Mouse (Mus musculus): ENCODE results near the gene Nme9. TPM values are rescaled to one million over a fixed set of nuclear protein-coding genes. Genes with fewer than 3 reads are reported as not detected.

Nme9 gene
- polyA plus RNA-seq, 1 experiment from 2014 or later = not detected

DNA sequence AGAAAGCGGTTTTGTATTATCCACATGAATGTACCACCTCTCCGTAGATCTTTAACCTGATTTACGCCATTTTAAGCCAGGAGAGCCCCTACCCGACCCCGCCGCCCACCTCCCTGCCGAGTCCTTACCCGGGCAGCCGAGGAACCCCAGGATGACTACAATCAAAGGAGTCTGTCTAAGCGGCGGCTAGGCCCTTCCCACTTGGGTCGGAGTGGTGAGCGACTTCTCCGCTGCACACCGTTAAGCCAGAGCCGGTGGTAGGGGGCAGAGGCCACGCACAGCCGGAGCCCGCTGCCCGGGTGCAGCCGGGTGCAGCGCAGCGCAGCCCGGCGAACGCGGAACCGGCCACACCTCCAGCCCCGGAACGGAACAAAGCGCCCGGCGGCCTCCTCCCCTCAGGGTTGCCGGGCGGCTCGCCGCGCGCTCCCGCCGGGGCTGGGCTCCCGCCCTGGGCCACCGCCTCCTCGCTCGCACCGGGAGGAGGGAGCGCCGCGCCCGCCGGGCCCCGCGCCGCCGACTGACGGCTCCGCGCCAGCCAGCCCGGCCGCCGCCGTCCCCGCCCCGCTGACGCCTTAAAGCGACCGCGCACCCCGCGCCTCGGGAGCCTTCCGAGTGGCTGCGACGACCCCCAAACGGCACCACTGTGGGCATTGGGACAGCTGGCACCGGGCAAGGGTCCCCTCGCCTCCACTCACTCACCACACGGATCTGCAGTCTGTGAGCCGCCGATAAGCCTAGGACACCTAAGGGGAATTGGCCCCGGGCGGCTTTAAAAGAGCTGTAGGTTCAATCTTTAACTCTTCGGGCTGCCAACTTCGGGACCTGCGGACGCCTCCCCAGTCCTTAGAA lies 14.9 kb upstream of the Nme9 start:
- H3K9me3 ChIP-seq (ENCODE audit: low read depth, low read length) = no peaks in the 10 kb centered on the region
- WGBS = under 1% methylated on average over 66 of the region's 86 CpGs
- no peaks in the 10 kb centered on the region for H3K36me3 ChIP-seq (ENCODE audit: insufficient read depth)
- peak overlapping the region; percentile 70 for H3K9ac ChIP-seq
- H3K4me1 ChIP-seq (ENCODE audit: insufficient read depth) = 0 out of 2 replicates have a peak, but pooled peaks cover 3% of the 10 kb centered on the region
- H3K4me2 ChIP-seq = peak overlapping the region; percentile 91
- H3K27ac ChIP-seq (ENCODE audit: low read depth) = peak overlapping the region; percentile 30; the same call in 1 of the 2 replicates
- DNase-seq (peak; percentile 74), ATAC-seq (ENCODE audit: insufficient read depth) (peak; percentile 73)
- TF ChIP-seq CTCF (IDR thresholded peaks at IDR 0.05; ENCODE audit: low read depth) = no peak
- peak overlapping the region; percentile 70 for H3K4me3 ChIP-seq (ENCODE audit: low read depth, low read length)
- peaks cover 18% of the 10 kb centered on the region; the same call in 1 of the 2 replicates for H3K27me3 ChIP-seq (ENCODE audit: insufficient read depth, low read length)

GRCm38 (mm10) chr9:99437031-99437764 lies 14.1 kb upstream of the Nme9 start, which contains the start of gene Mras:
TSS of gene Mras (minus strand) at chr9:99437381.
- peak within 1 kb of the TSS; percentile 91 for H3K4me2 ChIP-seq
- H3K4me3 ChIP-seq (ENCODE audit: low read depth, low read length) = peak within 1 kb of the TSS; percentile 70
- H3K9ac ChIP-seq = peak within 1 kb of the TSS; percentile 70
- peaks cover 18% of the 10 kb centered on the region; the same call in 1 of the 2 replicates for H3K27me3 ChIP-seq (ENCODE audit: insufficient read depth, low read length)
- 0 out of 2 replicates have a peak, but pooled peaks cover 3% of the 10 kb centered on the region for H3K4me1 ChIP-seq (ENCODE audit: insufficient read depth)
- DNase-seq = no peak
- TF ChIP-seq CTCF (IDR thresholded peaks at IDR 0.05; ENCODE audit: low read depth) = no peak
- WGBS = 13% methylated on average over 27 of the region's 27 CpGs
- no peaks in the 10 kb centered on the region for H3K9me3 ChIP-seq (ENCODE audit: low read depth, low read length)
- H3K36me3 ChIP-seq (ENCODE audit: insufficient read depth) = no peaks in the 10 kb centered on the region
- H3K27ac ChIP-seq (ENCODE audit: low read depth) = peak within 1 kb of the TSS; percentile 30; the same call in 1 of the 2 replicates
- peak; percentile 1; the same call in 1 of the 2 replicates for ATAC-seq (ENCODE audit: insufficient read depth)

GRCm38 (mm10) chr9:99437781-99438565 lies 13.3 kb upstream of the Nme9 start:
- Histone ChIP-seq H3K4me1 (ENCODE audit: insufficient read depth) (0 out of 2 replicates have a peak, but pooled peaks cover 3% of the 10 kb centered on the region), H3K4me3 (ENCODE audit: low read depth, low read length) (no peak overlapping the region), H3K9ac (no peak overlapping the region), H3K27ac (ENCODE audit: low read depth) (no peak overlapping the region), H3K27me3 (ENCODE audit: insufficient read depth, low read length) (peaks cover 18% of the 10 kb centered on the region; the same call in 1 of the 2 replicates), H3K36me3 (ENCODE audit: insufficient read depth) (no peaks in the 10 kb centered on the region), H3K9me3 (ENCODE audit: low read depth, low read length) (no peaks in the 10 kb centered on the region), H3K4me2 (no peak overlapping the region)
- ATAC-seq (ENCODE audit: insufficient read depth) (no peak), DNase-seq (no peak)
- no peak for TF ChIP-seq CTCF (IDR thresholded peaks at IDR 0.05; ENCODE audit: low read depth)
- 63% methylated on average over 12 of the region's 12 CpGs for WGBS

DNA sequence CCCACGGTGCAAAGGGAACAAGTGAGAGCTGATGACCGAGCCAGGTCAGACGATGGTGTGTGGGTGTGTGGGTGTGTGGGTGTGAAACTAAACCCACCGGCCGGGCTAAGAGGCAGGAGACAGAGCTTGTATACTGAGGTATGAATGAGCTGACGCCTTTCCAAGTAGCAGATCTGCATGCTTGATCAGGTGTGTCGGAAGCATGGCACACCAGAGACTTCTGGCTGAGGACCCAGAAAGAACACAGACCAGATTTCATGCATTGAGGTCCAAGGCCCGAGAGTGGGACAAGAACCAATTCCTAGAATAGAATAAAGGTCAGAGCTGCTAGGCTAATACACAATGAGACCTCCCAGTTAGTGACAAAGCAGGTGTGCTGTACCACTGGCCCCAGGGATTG lies 12.2 kb upstream of the Nme9 start:
- ATAC-seq (ENCODE audit: insufficient read depth) = no peak
- H3K36me3 ChIP-seq (ENCODE audit: insufficient read depth) = no peaks in the 10 kb centered on the region
- TF ChIP-seq CTCF (IDR thresholded peaks at IDR 0.05; ENCODE audit: low read depth) = no peak

GRCm38 (mm10) chr9:99440941-99441340 lies 10.3 kb upstream of the Nme9 start:
- H3K9me3 ChIP-seq (ENCODE audit: low read depth, low read length) = no peaks in the 10 kb centered on the region
- DNase-seq = no peak
- H3K4me3 ChIP-seq (ENCODE audit: low read depth, low read length) = no peak overlapping the region
- TF ChIP-seq CTCF (IDR thresholded peaks at IDR 0.05; ENCODE audit: low read depth) = no peak
- H3K4me2 ChIP-seq = no peak overlapping the region
- H3K9ac ChIP-seq = no peak overlapping the region
- WGBS = 68% methylated on average over 5 of the region's 5 CpGs
- H3K4me1 ChIP-seq (ENCODE audit: insufficient read depth) = 0 out of 2 replicates have a peak, but pooled peaks cover 3% of the 10 kb centered on the region
- no peak for ATAC-seq (ENCODE audit: insufficient read depth)
- H3K27ac ChIP-seq (ENCODE audit: low read depth) = no peak overlapping the region
- peaks cover 18% of the 10 kb centered on the region; the same call in 1 of the 2 replicates for H3K27me3 ChIP-seq (ENCODE audit: insufficient read depth, low read length)
- no peaks in the 10 kb centered on the region for H3K36me3 ChIP-seq (ENCODE audit: insufficient read depth)

More for the DNA sequence above, 12.2 kb upstream of the Nme9 start:
- no peak overlapping the region for H3K27ac ChIP-seq (ENCODE audit: low read depth)
- no peak overlapping the region for H3K9ac ChIP-seq
- no peak for DNase-seq
- 65% methylated on average over 8 of the region's 8 CpGs for WGBS
- H3K4me2 ChIP-seq = no peak overlapping the region
- H3K9me3 ChIP-seq (ENCODE audit: low read depth, low read length) = no peaks in the 10 kb centered on the region
- H3K4me1 ChIP-seq (ENCODE audit: insufficient read depth) = 0 out of 2 replicates have a peak, but pooled peaks cover 3% of the 10 kb centered on the region
- peaks cover 18% of the 10 kb centered on the region; the same call in 1 of the 2 replicates for H3K27me3 ChIP-seq (ENCODE audit: insufficient read depth, low read length)
- no peak overlapping the region for H3K4me3 ChIP-seq (ENCODE audit: low read depth, low read length)

- peak; percentile 29; the same call in 1 of the 2 replicates for ATAC-seq (ENCODE audit: insufficient read depth)
- 85% methylated on average over 4 of the region's 4 CpGs for WGBS
Measured at GRCm38 (mm10) chr9:99441647-99442433, 9.4 kb upstream of the Nme9 start.

More at GRCm38 (mm10) chr9:99441647-99442433, 9.4 kb upstream of the Nme9 start:
- H3K27me3 ChIP-seq (ENCODE audit: insufficient read depth, low read length) = peaks cover 18% of the 10 kb centered on the region; the same call in 1 of the 2 replicates
- H3K4me1 ChIP-seq (ENCODE audit: insufficient read depth) = 0 out of 2 replicates have a peak, but pooled peaks cover 3% of the 10 kb centered on the region
- DNase-seq = no peak
- H3K36me3 ChIP-seq (ENCODE audit: insufficient read depth) = no peaks in the 10 kb centered on the region
- no peak overlapping the region for H3K4me2 ChIP-seq
- no peak overlapping the region for H3K27ac ChIP-seq (ENCODE audit: low read depth)
- H3K4me3 ChIP-seq (ENCODE audit: low read depth, low read length) = no peak overlapping the region
- TF ChIP-seq CTCF (IDR thresholded peaks at IDR 0.05; ENCODE audit: low read depth) = no peak
- H3K9me3 ChIP-seq (ENCODE audit: low read depth, low read length) = no peaks in the 10 kb centered on the region
- H3K9ac ChIP-seq = no peak overlapping the region
